Mouse (Mus musculus) heart, adult 2 months (tissue): ENCODE data around the gene Crybb3.

Experiments
- CTCF ChIP-seq: fragments of 200-600 bp; IDR thresholded peaks from 2 replicates; pipeline ENCODE4 v1.8.1; 2022; ENCODE audit warnings: antibody characterized with exemption, mild to moderate bottlenecking, moderate library complexity
- EP300 ChIP-seq: fragments of 200-500 bp; IDR thresholded peaks from 2 replicates; pipeline ENCODE4 v1.6.1; 2011; ENCODE audit warnings: low read depth, low read length, control low read depth; ENCODE audit not compliant: insufficient read depth
- POLR2A ChIP-seq: fragments of 200-500 bp; IDR thresholded peaks from 2 replicates; pipeline ENCODE4 v1.6.1; 2011; ENCODE audit warnings: mild to moderate bottlenecking, low read depth, low read length, control low read depth; ENCODE audit not compliant: insufficient read depth

GRCm38 (mm10) chr5:113128426-113128825, 47.0 kb upstream of the Crybb3 start:
- TF ChIP-seq CTCF: no peak
- TF ChIP-seq POLR2A: no peak
- no peak for TF ChIP-seq EP300
